Mouse (Mus musculus) brain, adult 2 months (tissue): ENCODE measurements around the gene Adcy6.

Experiments
- DNase-seq: peaks from one replicate; pipeline ENCODE4 v3.0.0; 2011; ENCODE audit warnings: low read depth, low spot score

Adcy6 gene

DNA sequence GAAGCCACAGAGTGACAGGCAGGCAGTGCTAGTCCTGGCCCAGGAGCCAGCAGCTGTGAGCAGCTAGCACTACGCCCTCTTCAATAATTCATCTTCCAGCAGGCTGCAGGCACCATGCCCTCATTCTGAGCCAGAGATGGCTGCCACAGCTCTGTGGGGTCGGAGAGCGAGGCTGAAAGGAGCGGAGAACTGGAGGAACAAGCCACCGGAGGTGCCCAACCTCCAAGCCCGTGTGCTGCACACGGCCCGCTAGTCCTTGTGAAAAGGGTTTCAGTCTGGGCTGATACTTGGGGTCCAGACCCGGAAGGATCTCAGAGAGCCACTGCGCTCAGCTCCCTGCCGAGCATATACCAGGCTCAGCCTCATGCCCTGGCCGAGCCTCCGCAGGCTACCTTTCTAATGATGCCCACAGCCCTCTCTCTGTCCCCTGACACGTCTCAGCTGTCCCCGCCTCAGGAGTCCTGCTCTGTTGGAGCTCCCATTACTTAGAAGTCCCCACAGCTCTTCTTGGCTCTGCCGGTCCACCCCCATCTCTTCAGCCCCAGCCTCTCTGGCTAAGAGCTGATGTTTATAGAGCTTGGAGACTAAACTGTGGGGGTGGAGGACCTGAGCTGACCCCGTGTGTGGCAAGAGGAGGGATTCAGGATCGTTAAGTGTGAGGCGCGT, 18.8 kb upstream of the Adcy6 start:
- DNase-seq, result no peak

DNA sequence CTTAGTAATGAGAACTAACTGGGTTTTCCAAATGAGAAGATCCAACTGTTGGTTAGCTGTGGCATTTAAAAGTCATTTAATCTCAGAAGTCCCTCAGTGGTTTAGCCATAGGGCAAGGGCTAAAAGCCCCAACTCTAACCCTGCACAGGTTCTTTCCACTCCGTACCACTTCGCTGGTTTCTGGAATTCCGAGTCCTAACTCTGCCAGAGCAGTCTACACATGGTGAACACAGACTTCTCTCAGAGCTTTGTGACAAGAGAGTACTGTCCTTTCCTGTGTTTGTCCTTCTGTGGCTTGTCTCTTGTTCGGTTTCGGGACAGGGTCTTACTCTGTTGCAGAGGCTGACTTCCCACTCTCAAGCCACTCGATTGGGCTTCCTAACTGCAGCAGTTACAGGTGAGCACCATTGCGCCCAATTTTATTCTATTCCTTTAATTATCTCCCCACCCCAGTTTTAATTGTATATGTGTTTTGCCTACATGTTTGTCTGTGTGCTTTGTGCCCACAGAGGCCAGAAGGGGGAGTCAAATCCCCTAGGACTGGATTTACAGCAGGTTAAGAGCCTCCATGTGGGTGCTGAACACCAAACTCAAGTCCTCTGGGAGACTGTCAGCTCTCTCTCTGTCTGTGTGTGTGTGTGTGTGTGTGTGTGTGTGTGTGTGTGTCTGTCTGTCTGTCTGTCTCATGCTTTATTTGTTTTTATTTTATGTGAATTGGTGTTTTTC, 16.8 kb upstream of the Adcy6 start:
- DNase-seq, result no peak

DNA sequence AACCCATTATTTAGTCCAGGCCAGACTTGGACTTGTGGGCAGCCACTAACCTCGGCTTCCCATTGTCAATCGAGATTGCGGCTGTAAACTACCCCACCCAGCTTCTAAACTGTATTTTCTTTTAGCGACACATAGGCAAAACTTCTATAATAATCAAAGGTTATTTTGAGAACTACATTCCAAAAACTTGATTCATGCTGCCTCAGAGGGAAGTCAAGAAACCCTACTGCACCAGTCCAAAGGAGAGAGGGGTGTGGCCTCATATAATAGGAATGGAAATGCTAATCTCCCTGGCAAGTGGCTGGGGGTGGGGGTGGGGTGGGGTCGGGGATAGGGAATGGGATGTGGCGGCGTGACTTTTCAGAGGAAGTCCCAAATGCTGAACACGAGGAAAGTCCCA, 16.2 kb upstream of the Adcy6 start:
- no peak for DNase-seq

DNA sequence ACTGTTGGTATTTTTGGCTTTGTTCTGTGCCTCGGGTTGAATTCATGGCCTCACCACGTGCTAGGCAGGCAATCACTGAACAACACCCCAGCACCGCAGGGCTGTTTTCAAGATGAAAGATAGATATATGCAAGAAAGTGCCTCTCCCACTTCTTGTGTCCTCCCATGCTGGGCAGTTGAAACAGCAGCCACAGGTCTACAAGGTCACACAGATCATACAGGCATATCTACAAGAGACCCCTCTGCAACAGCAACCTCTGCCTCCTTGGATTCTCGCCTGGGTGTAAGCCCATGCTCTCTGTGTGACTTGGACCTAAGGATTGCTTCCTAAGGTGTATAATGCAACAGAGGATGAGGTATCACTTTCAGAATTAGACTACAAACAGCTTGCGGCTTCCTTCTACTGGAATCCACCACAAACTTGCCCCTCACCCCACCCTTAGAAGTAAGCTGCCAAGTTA, 13.5 kb upstream of the Adcy6 start:
- no peak for DNase-seq

DNA sequence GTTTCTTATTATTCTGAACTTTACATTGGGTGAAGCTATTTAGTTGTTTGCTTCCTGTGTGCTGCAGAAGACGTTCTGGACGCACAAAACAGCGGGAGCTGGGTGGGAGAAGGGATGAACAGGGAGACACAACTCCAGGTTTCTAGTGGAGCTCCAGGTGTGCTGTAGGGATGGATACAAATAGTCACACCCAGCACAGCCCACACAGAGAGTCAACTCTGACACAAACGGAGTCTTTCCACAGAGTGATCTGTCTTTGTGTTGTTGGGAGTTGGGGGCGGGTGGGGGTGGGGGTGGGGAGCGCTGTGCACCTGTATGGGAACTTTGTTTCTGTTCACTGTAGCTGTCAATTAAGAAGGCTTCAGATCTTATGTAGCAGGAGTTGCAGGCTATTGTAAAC, 12.8 kb upstream of the Adcy6 start:
- no peak for DNase-seq

DNA sequence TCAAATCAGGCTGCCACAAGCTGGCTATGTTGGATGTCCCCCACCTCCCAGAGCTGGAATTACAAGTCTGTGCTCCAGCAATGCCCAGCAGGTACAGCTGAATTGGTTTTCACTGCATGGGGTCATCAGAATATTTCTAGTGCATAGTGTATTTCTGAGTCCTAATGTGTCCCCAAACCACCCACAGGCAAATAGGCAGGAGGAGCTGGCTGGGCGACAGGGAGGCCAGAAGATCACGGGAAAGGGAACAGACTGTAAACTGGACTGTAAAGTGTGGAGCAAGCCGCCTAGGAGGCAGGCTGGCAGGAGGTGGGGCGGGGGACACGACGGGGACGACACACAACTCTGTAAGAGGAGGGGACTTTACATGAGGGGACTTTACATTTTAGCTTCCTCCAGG, 12.3 kb upstream of the Adcy6 start:
- no peak for DNase-seq

DNA sequence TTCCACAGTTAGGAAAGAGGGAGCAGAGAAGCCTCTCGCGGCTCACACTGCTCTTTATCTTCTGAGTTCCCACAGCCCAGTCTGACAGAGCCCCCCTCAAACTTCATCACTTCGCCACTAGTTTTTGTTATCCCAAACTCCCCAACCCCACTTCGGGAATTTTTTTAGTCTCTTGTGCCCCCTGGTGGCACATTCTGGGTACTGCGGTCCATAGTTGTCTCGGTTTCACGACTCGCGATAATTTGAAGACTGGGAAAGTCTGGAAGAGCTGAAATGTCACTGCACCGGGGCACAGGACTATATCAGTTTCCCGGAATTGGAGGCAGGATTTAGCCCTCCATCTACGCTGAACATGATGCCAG, 7.3 kb upstream of the Adcy6 start:
- peak; percentile 50 for DNase-seq

DNA sequence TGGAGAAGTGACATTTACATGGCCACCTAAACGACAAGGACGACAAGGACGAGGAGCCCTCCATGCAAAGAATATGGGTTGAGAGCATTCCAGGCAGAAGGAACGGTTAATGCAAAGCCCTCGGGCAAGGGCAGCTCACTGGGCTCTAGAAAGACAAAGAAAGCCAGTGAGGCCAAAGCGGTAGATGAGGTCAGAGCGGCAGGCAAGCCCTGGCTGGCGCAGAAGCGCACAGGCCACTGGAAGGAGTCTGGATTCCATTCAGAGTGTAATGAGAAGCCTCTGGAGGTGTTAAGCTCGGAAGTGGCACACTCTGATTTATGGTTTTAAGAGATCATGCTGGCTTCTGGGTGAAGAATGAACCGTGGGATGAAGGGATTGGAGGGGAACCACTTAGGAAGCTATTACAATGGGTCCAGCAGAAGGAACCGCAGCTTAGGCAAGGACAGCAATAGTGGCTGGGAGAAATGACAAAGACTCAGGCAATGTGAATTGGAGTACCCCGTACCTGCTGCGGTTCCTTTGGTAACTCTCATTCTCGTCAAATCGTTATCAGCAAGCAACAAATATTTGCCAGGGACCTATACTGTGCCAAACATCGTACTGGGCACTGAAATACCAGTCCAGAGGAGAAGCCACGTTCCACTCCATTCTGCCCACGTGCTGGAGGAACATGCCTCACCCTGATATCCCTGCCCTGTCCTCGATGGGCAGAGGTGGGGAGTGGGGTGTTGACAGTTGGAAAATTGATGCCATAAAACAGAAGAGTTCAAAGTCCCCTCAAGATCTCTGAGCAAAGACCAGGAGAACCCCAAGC, 6.7 kb upstream of the Adcy6 start:
- DNase-seq, result no peak

DNA sequence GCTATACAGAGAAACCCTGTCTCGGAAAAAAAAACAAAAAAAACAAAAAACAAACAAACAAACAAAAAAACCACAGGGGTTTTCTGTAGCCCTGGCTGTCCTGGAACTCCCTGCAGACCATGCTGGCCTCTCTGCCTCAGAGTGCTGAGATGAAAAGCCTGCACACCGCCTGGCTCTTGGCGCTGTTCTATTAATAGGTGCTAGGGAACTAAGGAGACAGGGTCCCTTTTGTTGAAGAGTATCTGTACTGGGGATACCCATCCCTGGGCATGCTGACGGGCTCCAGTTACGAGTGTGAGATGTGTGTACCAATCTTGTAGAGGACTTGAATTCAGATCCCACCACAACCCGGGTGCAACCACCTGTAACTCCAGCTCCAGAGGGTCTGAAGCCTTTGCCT, 5.9 kb upstream of the Adcy6 start:
- no peak for DNase-seq

DNA sequence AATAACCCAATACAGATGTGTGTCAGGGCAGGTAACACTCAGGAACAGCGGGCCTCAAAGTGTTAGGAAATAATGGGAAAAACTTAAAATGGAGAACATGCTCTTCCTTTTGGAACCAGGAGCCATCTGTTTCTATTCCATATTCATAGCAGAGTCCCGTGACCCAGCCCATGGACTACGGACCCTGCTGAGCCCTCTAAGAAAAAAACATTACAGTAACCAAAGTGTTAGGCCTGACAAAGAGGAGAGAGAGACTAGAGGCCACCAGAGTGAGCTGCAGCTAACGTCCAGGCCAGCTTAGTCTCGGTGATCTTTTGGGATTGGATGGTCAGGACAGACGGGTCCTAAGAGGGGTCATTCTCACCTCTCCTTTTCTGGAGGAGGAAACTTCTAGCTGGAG, 5.1 kb upstream of the Adcy6 start:
- no peak for DNase-seq

DNA sequence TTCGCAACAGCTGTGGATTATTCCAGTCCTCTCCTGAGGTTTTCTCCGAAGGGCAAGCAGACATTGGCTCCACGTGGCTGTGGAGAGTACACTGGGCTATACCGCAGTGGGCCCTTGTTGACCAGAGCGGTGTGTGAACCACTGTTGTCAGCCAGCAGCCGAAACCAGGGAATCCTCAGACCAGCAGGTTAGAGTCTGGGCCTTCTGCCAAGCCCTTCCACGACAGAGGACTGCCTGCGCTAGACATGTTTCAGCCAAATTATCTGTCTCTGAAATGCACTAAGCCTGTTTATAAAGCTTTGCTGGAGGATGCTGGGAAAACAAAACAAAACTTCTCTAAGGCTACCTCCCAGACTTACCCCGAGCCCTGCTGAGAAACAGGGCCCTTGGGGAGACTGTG, 4.7 kb upstream of the Adcy6 start:
- peak; percentile 58 for DNase-seq

DNA sequence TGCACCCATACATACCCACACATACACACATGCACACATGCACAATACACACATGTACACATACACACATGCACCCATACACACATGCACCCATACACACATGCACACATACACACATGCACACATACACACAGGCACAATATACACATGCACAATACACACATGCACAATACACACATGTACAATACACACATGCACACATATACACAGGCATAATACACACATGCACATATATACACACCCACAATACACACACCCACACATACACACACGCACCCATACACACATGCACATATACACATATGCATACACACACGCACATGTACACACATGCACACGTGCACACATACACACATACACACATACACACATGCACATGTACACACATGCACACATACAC, 2.4 kb upstream of the Adcy6 start:
- no peak for DNase-seq

DNA sequence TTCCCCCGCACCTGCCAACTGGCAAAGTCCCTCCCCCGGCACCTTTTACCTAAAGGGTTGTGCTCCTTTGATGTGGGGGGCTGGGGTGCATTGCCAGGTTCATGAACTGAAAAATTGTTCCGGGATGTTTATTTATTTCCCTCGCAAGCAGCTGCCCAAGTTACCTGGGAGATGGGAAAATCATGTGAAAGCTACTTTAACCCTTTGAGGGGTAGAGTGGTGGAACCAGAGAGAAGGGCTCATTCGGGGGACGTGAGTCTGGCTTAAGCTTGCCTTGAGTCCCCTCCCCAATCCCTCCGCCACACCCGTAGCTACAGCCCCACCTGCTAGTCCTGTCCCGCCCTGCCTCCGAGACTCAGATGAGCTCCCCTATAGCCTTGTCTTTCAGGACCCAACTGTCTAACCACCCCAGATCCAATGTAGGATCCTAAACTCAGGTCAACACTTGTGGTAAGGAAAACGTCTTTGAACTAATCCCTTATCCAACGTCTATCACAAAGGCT, 306 bp upstream of the Adcy6 start:
- no peak for DNase-seq

DNA sequence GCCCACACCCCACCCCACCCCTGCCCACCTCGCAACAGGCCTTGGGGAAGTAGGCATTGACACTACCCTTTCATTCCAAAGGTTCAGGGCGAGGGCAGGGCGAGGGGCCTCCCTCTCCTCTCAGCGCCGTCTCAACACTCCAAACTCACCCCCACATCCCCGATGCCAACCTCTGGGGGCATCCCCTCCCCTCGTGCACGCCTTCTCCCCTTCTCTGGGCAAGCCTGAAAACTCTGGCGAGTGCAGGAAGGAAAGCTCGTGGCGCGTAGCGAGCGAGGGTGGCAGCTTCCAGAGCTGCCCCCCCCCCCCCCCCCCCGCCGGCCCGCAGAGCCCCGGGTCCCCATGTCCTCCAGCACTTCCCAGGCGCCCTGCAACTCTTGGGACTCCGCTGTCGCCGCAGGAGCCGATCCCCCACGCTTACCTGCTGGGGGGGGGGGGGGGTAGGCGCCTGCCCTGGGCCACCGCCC, 1.1 kb downstream of the Adcy6 start:
- no peak for DNase-seq

DNA sequence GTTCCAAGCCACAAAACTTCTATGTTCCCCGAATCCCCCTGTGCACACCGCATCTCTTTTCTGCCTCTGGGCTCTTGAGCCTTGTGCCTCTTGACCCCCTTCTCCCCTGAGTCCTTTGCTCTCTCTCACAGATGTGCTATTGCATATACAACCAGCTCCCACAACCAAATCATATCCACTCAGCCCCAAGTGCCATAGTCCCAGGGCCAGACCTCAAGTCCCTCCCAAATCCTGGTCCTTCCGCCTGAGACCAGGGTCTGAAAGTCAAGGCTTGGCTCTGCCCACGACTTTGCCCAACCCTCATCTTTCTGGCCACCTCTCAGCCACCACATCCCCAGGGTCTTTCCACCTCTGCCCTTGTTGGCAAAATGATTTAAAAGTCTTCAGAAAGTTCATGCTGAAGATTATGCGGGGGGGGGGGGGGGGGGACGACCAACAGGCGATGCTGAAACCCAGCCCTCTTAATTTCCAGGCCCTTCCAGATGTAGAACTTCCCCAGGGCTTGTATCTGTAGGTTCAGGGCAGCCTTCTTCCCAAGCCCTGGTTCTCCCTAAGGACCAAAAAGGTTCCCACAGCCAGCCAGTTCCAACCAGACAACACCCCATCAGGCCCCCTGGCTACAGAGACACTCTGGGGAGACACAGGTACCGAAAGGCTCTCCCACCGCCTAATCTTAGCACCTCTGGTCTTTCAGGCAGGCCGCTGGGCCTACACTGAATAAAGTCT, 1.7 kb downstream of the Adcy6 start:
- no peak for DNase-seq

DNA sequence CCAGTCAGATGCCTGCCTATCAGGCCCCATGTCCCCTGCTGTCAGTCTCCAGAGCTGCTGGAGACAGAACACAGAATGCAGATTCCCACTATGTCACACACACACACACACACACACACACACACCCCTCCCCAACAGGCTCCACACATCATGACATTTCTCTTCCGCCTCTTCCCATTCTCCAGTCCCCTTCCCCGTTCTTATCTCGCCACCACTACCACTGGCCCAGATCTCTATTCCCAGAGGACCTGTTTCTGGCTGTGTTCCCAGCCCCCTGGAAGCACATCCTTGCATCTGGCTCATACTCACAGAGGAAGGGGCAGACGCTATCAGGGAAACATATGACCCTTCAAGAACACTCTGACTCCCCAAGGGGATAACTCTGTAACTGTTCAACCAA, 2.3 kb downstream of the Adcy6 start:
- no peak for DNase-seq

DNA sequence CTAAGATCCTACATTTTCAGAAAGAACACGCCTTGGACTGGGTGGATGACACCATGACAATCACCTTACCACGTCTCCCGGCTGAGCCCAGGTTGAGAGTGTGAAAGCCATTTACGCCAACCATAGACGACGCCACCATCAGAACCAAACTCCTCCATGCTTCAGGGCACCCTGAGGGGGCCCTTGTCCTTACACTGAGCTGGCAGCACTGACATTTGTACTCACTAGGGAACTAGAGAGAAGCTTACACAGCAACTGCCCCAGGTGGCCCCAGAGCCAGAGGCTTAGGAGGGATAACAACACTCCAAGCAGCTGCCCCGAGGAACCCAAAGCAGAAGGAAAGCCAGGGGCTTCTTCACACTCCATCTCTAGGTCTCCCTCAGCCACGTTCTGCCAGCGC, 3.1 kb downstream of the Adcy6 start:
- DNase-seq, result no peak

DNA sequence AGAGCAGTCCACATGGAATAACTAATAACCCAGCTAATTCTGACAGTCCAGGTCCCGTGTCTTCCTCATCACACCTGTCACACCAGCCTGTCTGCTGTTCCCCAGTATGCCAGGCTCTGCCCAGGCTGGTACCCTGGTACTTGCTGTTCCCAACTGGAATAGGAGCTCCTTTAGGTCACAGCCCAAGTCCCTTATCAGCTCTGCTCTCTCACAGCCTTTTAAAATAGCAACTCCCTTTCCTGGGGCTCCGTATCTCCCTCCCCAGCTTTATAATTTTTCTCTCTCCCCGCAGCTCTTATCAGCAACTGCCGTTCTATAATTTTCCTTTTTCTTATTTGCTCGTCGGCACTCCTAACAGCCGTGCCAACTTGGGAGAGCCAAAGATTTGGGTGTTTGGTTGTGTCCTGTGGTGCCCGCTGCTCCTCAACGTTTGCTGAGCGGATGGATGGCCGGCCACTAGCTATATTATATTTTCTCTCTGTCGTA, 3.8 kb downstream of the Adcy6 start:
- no peak for DNase-seq

DNA sequence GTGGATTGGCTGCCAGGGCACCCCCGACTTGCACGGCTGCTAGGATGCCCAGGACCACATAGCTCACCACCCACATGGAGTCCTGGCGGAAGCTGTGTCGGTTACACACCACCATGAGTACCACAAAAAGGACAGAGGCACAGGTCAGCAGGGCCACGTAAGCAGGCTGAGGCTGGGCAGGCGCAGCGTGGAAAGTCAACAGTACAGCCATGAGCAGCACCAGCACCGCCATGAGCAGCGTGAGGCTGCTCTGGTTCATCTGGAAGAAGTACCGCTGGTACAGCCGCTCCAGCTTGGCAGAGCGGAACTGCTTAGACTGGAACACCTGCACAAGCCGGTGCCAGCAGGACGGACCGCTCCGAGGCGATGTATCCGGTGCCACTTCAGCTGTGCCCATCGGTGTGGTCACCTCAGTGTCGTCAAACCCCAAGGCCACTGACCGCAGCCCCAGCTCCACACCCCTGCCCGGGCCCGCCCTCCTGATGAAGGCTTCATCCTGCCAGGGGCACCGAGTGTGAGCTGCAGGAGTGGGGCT, 5.8 kb downstream of the Adcy6 start:
- DNase-seq, result no peak

DNA sequence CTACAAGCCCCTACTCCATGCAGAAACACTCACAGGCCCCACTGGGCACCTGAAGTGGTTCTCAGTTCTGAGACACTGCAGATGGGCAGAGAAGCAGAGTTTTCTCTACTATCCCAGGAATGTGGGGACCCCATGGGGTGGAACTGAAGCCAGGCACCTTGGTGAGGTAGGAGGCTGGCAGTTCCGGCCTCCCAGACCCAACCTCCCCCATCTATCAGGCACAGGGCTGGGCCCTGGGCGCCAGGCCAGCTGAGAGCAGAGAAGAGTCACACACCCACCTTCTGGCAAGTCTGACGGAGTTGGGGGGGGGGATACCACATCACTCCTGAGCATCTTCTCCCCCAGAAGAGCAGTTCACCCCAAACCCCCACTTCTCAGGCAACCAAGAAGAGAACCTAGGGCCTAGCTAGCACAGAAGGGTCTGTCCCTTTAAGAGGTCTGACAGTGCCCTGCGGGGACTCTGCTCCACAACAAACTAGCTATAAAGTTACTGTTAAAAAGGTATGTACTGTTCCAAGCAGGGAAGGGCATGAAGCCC, 6.9 kb downstream of the Adcy6 start:
- DNase-seq, result no peak
